Mouse (Mus musculus): ENCODE measurements around the gene Gpr39.

DNA sequence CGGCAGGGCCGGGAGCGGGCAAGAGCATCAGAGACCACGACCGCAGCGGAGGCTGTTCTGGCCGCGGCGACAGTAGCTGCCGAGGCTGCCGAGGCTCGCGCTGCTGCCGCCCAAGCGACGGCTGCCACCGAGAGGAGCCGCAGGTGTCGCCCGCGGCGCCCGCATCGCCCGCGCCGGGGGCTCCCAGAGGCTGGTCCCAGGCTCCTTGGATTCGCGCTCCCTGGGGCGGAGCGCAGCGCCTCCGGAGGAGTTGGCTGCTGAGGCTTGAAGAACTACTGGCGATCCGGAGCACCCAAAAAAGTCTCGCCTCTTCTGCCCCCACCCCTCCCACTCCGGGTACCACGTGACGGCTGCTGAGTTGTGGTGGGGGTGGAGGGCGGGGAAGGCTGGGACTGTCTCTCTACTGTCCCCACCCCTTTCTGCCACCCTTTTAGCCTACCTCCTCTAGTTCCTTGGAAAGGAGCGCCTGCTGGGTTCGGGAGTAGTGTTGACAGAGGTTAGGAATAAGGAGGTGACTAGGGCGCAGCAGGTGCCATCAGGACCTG, 235.2 kb downstream of the Gpr39 start:
- TF ChIP-seq CTCF (IDR thresholded peaks at IDR 0.05; ENCODE audit: low read depth) (no peak), EP300 (IDR thresholded peaks at IDR 0.05; ENCODE audit: low read depth) (no peak)
